In genomic region chr10:93640521-93640952, GRCm38 (mm10) we compare ENCODE assay signal across 8 mouse cellular contexts. TPM values are rescaled to one million over a fixed set of nuclear protein-coding genes. Genes with fewer than 3 reads are reported as not detected.
A peak's percentile ranks its signal among the peaks of the same experiment; 100 is the strongest.
DNase-seq lines count a peak whose midpoint lies in the region; ATAC-seq lines count a peak whose summit lies in the region.

Ntn4 (plus strand) TSS chr10:93640681.

- no peaks in the 10 kb centered on the region for H3K9me3 ChIP-seq in midbrain, embryonic 12.5 days

- H3K4me2 ChIP-seq in midbrain, embryonic 12.5 days (replicated peaks) = peak within 1 kb of the TSS; percentile 95

- DNase-seq in adrenal gland, adult 2 months = no peak
- DNase-seq in adrenal gland, adult (ENCODE audit: inconsistent age in 2 of 2, low spot score in 1 of 2) = no peak
- peak; percentile 13 for DNase-seq in right cerebral cortex, postnatal 4 days
- DNase-seq in right cerebral cortex, postnatal 25 days = no peak
- DNase-seq in heart, postnatal 4 days = no peak
- no peak for DNase-seq in yolk sac, embryonic 10.5 days (ENCODE audit: low spot score)
- DNase-seq in urinary bladder, postnatal 36 days (ENCODE audit: low spot score in 2 of 2) = no peak

- peak within 1 kb of the TSS; percentile 81 for H3K27ac ChIP-seq in midbrain, embryonic 12.5 days (replicated peaks)

- no peak; the same call in 1 of the 2 replicates for ATAC-seq in midbrain, embryonic 12.5 days (ENCODE audit: low FRiP score, low read depth)

- H3K36me3 ChIP-seq in midbrain, embryonic 12.5 days = peaks cover 12% of the 10 kb centered on the region

- peak within 1 kb of the TSS; percentile 98 for H3K9ac ChIP-seq in midbrain, embryonic 12.5 days (replicated peaks)

- H3K4me3 ChIP-seq in midbrain, embryonic 12.5 days = peak within 1 kb of the TSS; percentile 92

- 4% methylated on average over 29 of the region's 30 CpGs for WGBS in midbrain, embryonic 12.5 days

- peaks cover 32% of the 10 kb centered on the region for H3K4me1 ChIP-seq in midbrain, embryonic 12.5 days

- H3K27me3 ChIP-seq in midbrain, embryonic 12.5 days = peaks cover 14% of the 10 kb centered on the region

RNA-seq across cellular contexts. Expression of gene Ntn4, which starts in this region (rescaled TPM):
- total RNA-seq in adrenal gland, adult 2 months (2021) = 10 to 100 TPM; 14.6 to 26.8 TPM
- polyA plus RNA-seq in adrenal gland, adult 2 months (2012; rRNA removed) = 11.0 and 12.5 TPM in 2 replicates
- 10 to 100 TPM; 41.3 to 43.2 TPM for total RNA-seq in heart, postnatal 4 days (2021)
- polyA plus RNA-seq in midbrain, embryonic 12.5 days (2016; fragmentation: Nextera tagmentation; extraction: Ambion mirVana) = 3.3 and 5.2 TPM in 2 replicates
